Mouse (Mus musculus) embryonic facial prominence, embryonic 10.5 days (tissue): ENCODE measurements around the gene Dnah17. TPM values are rescaled to one million over a fixed set of nuclear protein-coding genes. Genes with fewer than 3 reads are reported as not detected.

Source experiments
- microRNA-seq: library from miRNA; unstranded; fragments of <30 nt; microRNA quantifications from one replicate; pipeline ENCODE4, GENCODE M21; 2017
- polyA plus RNA-seq: library from polyadenylated mRNA; unstranded; fragments of >200 nt; fragmentation: Nextera tagmentation; extraction: Ambion mirVana; gene quantifications from 2 replicates; pipeline ENCODE4 v1.2.1, GENCODE M21; 2016

The Dnah17 gene
- polyA plus RNA-seq, 1 experiment from 2014 or later: 0.17 TPM

Small RNA genes within 50 kb of the gene (microRNA-seq; reads per million reads assigned to microRNA genes)
- not detected for gene Mir6933

Other genes with a start within 250 kb of the Dnah17 start
- 13.6 and 16.7 TPM in 2 replicates for gene Socs3, start 160.6 kb downstream of the Dnah17 start, polyA plus RNA-seq
- 43.5 and 44.6 TPM in 2 replicates for gene Pgs1, start 144.3 kb downstream of the Dnah17 start, polyA plus RNA-seq
- gene Cyth1, start 118.0 kb upstream of the Dnah17 start, polyA plus RNA-seq: 15.5 and 15.8 TPM in 2 replicates
- 24.1 and 24.2 TPM in 2 replicates for gene Usp36, start 159.6 kb upstream of the Dnah17 start, polyA plus RNA-seq
- 0.13 and 0.56 TPM in 2 replicates for gene Cep295nl, start 211.9 kb upstream of the Dnah17 start, polyA plus RNA-seq
- gene Timp2, start 225.1 kb upstream of the Dnah17 start, polyA plus RNA-seq: 40.0 and 46.9 TPM in 2 replicates